Mouse (Mus musculus) hindbrain, embryonic 14.5 days (tissue): ENCODE data around the gene Ppard. TPM values are rescaled to one million over a fixed set of nuclear protein-coding genes. Genes with fewer than 3 reads are reported as not detected.

Source experiments
- ATAC-seq: fragments of 200-750 bp; cut with Nextera tagmentation; 2 replicates; pipeline ENCODE4 v1.8.0; 2017; ENCODE audit warnings: moderate number of reproducible peaks, mild to moderate bottlenecking, moderate TSS enrichment, moderate library complexity; ENCODE audit not compliant: low FRiP score
- DNase-seq: peaks from one replicate; pipeline ENCODE4 v3.0.0-alpha.2; 2015; ENCODE audit warnings: low spot score
- H3K27ac ChIP-seq: fragments of 300-500 bp; sonication (generic); 2 replicates; pipeline ENCODE4 v1.5.1; 2014; ENCODE audit warnings: mild to moderate bottlenecking, moderate library complexity
- H3K27me3 ChIP-seq: fragments of 300-500 bp; sonication (generic); 2 replicates; pipeline ENCODE4 v1.6.1; 2014; ENCODE audit warnings: mild to moderate bottlenecking, low read length, mixed read lengths; ENCODE audit not compliant: control insufficient read depth, insufficient read depth
- H3K36me3 ChIP-seq: fragments of 300-500 bp; sonication (generic); replicated peaks from 2 replicates; pipeline ENCODE4 v1.6.1; 2014; ENCODE audit not compliant: control insufficient read depth, insufficient read depth
- H3K4me1 ChIP-seq: fragments of 300-500 bp; sonication (generic); replicated peaks from 2 replicates; pipeline ENCODE4 v1.6.1; 2014; ENCODE audit warnings: antibody characterized with exemption, low read length, mixed read lengths; ENCODE audit not compliant: control insufficient read depth, insufficient read depth
- H3K4me2 ChIP-seq: fragments of 300-500 bp; sonication (generic); replicated peaks from 2 replicates; pipeline ENCODE4 v1.6.1; 2014; ENCODE audit warnings: mild to moderate bottlenecking, moderate library complexity
- H3K4me3 ChIP-seq: fragments of 300-500 bp; sonication (generic); replicated peaks from 2 replicates; pipeline ENCODE4 v1.5.1; 2014; ENCODE audit warnings: mild to moderate bottlenecking, low read length
- H3K9ac ChIP-seq: fragments of 300-500 bp; sonication (generic); 2 replicates; pipeline ENCODE4 v1.6.1; 2014
- H3K9me3 ChIP-seq: fragments of 300-500 bp; sonication (generic); 2 replicates; pipeline ENCODE4 v1.6.1; 2016; ENCODE audit warnings: low read length; ENCODE audit not compliant: control insufficient read depth
- WGBS: fragments of 180-500 bp; shearing (Covaris S2); extraction: QIAGEN DNeasy Blood & Tissue Kit; methylation state at CpG from one replicate; pipeline ENCODE4 v1.1.7; 2014; 5-methylcytosine and 5-hydroxymethylcytosine counted together
- polyA plus RNA-seq: library from polyadenylated mRNA; unstranded; fragments of >200 nt; fragmentation: Nextera tagmentation; extraction: Ambion mirVana; gene quantifications from 2 replicates; pipeline ENCODE4 v1.2.1, GENCODE M21; 2014

Ppard gene
- polyA plus RNA-seq, 1 experiment from 2014 or later, result 1.6 TPM

DNA sequence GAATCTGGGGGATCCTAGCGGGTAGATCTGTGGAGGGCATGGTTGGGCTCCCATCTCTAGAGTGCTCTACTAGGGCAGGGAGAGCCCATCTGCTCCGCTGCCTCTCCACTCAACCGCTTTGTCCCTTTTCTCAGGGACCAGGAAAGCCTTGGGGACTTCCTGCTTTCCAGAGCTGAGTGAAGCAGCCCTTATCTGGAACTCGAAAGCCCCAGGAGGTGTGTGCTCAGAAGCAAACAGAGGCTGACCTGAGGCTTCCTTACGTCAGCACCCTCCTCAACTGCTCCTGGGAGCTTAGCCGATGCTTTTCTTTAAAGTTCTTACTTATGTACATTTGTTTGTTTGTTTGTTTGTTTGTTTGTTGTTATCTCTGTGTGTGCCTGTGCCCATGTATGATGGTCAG, 40.3 kb downstream of the Ppard start:
- H3K9me3 ChIP-seq, result no peaks in the 10 kb centered on the region
- no peaks in the 10 kb centered on the region for H3K27me3 ChIP-seq
- H3K4me2 ChIP-seq, result no peak overlapping the region
- H3K4me1 ChIP-seq, result no peaks in the 10 kb centered on the region
- H3K9ac ChIP-seq, result no peak overlapping the region
- no peak overlapping the region for H3K27ac ChIP-seq
- DNase-seq (no peak), ATAC-seq (no peak)
- H3K36me3 ChIP-seq, result no peaks in the 10 kb centered on the region
- H3K4me3 ChIP-seq, result no peak overlapping the region
- 78% methylated on average over 6 of the region's 6 CpGs for WGBS

DNA sequence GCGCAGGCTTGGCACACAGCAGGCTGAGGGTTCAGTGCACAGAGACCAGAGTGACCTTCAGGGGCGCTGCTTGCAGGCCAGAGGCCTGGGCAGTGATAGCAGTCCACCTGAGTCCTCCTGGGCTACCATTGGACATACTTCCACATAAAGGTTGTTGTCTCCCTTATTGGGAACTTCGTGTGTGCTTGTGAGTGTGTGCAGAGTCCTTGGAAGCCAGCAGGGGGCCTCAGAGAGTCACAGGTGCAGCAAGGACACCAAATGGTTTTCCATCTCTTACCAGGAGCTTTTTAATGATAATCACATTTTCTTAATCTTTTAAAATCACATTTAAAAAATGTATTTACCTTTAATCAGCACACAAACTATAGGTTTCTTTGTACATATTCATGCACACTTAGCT, 42.2 kb downstream of the Ppard start:
- Histone ChIP-seq H3K4me1 (no peaks in the 10 kb centered on the region; the same call in 1 of the 2 replicates), H3K27ac (no peak overlapping the region), H3K9ac (no peak overlapping the region), H3K27me3 (no peaks in the 10 kb centered on the region), H3K4me2 (no peak overlapping the region), H3K4me3 (no peak overlapping the region), H3K36me3 (no peaks in the 10 kb centered on the region), H3K9me3 (no peaks in the 10 kb centered on the region)
- ATAC-seq (no peak), DNase-seq (no peak)
- WGBS, result 77% methylated on average over 3 of the region's 3 CpGs

DNA sequence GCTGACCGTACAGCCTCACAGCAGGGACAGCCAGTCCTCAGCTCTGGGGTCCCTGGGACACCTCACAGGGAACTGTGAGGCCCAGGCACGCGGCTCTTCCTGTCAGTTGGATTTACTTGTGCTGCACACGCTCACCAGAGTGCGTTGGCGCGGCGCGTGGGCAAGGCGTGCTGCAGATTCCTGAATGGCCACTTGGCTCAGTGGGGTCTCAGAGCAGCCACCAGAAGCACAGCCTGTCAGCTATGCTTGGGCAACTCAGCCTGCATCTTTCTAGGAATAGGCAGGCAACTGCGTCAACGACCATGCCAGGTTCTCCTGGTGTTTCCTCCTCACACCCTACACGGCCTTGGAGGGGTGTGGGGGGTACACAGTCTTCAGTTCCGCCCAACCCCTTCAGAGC, 44.7 kb downstream of the Ppard start:
- DNase-seq, result no peak

DNA sequence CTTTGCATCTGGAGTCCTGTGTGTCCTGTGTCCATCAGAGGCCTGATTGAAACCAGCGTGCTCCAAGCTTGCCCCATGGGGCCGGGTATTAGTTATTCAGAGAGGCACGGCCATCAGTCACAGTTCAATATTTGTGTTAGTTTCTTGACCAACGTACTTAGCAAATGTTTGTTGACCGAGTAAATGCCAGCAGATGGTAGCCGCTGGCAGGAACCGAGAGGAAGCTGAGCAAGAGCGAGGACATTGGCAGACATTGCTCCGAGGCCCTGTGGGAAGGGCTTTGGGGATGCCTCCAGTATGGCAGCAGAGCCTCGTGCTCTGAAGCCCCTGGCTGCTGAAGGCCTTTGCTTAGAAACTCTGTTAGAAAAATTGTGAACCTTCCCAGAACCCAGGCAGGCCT, 45.2 kb downstream of the Ppard start:
- no peaks in the 10 kb centered on the region; the same call in 1 of the 2 replicates for H3K4me1 ChIP-seq
- ATAC-seq (no peak), DNase-seq (no peak)
- no peak overlapping the region for H3K4me2 ChIP-seq
- no peaks in the 10 kb centered on the region for H3K36me3 ChIP-seq
- no peak overlapping the region for H3K27ac ChIP-seq
- WGBS, result 64% methylated on average over 10 of the region's 10 CpGs
- H3K9me3 ChIP-seq, result no peaks in the 10 kb centered on the region
- H3K4me3 ChIP-seq, result no peak overlapping the region
- H3K9ac ChIP-seq, result no peak overlapping the region
- H3K27me3 ChIP-seq, result no peaks in the 10 kb centered on the region

More for the DNA sequence above, 44.7 kb downstream of the Ppard start:
- Histone ChIP-seq H3K27ac (no peak overlapping the region), H3K4me1 (no peaks in the 10 kb centered on the region; the same call in 1 of the 2 replicates), H3K36me3 (no peaks in the 10 kb centered on the region), H3K4me2 (no peak overlapping the region), H3K4me3 (no peak overlapping the region), H3K9me3 (no peaks in the 10 kb centered on the region), H3K9ac (no peak overlapping the region), H3K27me3 (no peaks in the 10 kb centered on the region)
- ATAC-seq, result no peak
- WGBS, result 83% methylated on average over 14 of the region's 14 CpGs

DNA sequence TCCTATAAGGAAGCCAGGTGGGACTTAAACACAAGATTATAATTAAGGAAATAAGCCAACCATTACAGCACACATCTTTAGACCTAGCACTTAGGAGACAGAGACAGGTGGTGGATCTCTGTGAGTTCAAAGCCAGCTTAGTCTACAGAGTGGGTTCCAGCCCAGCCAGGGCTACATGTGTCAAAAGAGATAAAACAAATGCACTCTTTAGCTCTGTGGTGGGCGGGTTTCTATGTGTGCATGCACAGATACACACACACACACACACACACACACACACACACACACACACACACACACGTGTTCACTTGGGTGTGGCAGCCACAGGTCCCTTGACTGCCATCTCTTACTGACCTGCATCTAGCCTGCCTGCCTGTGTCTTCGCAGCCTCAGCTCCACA, 45.7 kb downstream of the Ppard start:
- no peaks in the 10 kb centered on the region for H3K27me3 ChIP-seq
- WGBS, result 92% methylated on average over 3 of the region's 3 CpGs
- no peak overlapping the region for H3K27ac ChIP-seq
- no peak for DNase-seq
- no peaks in the 10 kb centered on the region; the same call in 1 of the 2 replicates for H3K4me1 ChIP-seq
- no peaks in the 10 kb centered on the region for H3K36me3 ChIP-seq
- H3K4me2 ChIP-seq, result no peak overlapping the region
- H3K9ac ChIP-seq, result no peak overlapping the region
- ATAC-seq, result no peak
- no peak overlapping the region for H3K4me3 ChIP-seq
- H3K9me3 ChIP-seq, result no peaks in the 10 kb centered on the region

DNA sequence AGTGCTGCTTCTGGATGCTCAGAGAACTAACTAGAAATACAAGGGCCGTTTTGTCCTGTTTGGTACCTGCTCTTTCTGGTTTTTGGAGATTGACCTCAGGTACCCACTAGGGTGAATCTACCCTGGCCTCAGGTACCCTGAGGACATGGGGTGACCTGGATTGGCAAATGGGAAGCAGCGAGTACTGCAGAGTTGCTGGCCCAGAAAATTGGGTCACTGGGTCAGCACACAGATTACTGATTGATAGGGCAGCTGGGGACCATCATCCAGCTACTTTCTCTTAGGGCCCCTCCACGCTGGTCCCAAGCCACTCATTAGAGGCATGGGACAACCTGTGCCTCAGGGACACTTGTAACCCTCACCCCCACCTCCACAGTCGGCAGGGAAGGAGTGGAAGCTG, 46.7 kb downstream of the Ppard start:
- no peaks in the 10 kb centered on the region for H3K36me3 ChIP-seq

DNA sequence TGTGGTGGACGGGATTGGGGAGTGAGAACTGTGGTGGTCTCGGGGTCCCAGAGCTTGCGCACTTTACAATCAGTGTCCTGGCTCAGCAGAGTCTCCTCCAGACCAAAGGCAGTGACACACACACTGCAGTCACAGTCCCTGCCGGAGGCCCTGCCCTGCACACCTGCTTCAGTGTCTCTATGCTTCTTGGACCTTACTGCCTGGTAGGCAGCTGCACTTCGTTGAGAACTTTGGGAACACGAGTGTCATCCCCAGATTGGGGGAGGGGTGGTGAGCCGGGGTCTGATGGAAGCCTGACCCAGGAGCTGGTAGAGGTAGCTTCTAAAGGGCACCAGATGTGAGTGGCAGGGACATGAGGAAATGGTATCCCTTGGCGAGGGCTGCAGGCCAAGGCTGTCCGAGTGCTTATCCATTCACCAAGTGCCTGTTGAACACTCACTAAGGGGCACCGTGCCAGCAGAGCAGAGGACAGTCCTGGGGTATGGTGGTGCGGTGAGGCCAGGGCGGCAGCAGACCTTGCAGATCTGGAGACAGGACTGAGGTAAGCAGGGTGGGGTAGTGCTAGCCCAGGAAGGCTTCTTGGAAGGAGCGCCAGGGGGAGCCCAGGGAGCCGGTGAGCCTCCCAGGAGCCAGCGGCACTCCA, 47.4 kb downstream of the Ppard start:
- Histone ChIP-seq H3K27me3 (no peaks in the 10 kb centered on the region), H3K4me3 (no peak overlapping the region), H3K27ac (no peak overlapping the region), H3K9me3 (no peaks in the 10 kb centered on the region), H3K4me2 (no peak overlapping the region), H3K9ac (no peak overlapping the region), H3K4me1 (no peaks in the 10 kb centered on the region; the same call in 1 of the 2 replicates), H3K36me3 (no peaks in the 10 kb centered on the region)
- no peak for ATAC-seq
- no peak for DNase-seq
- 74% methylated on average over 15 of the region's 15 CpGs for WGBS

More for the DNA sequence above, 46.7 kb downstream of the Ppard start:
- ATAC-seq, result no peak
- Histone ChIP-seq H3K27me3 (no peaks in the 10 kb centered on the region), H3K9me3 (no peaks in the 10 kb centered on the region), H3K4me3 (no peak overlapping the region), H3K27ac (no peak overlapping the region), H3K4me1 (no peaks in the 10 kb centered on the region; the same call in 1 of the 2 replicates), H3K9ac (no peak overlapping the region), H3K4me2 (no peak overlapping the region)
- 48% methylated on average over 4 of the region's 4 CpGs for WGBS
- no peak for DNase-seq

DNA sequence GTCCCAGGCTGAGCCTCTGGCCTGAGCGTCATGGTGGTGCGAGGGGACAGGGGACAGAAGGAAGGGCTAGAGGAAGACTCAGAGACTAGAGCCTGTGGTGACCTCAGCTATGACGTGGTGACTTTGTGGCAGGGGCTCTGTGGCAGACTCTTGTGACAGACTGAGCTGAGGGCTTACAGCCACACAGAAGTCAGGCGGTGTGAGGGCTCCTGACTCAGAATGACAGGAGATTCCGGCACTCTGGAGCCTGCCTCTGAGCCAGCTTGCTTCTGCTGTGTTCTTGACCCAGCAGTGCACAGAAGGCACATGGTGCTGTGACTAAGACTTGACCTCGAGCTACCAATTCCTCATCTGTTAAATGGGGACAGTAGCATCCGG, 47.9 kb downstream of the Ppard start:
- DNase-seq (no peak), ATAC-seq (no peak)
- Histone ChIP-seq H3K4me3 (no peak overlapping the region), H3K4me2 (no peak overlapping the region), H3K27ac (no peak overlapping the region), H3K4me1 (no peaks in the 10 kb centered on the region; the same call in 1 of the 2 replicates), H3K9me3 (no peaks in the 10 kb centered on the region), H3K27me3 (no peaks in the 10 kb centered on the region), H3K9ac (no peak overlapping the region), H3K36me3 (no peaks in the 10 kb centered on the region)
- WGBS, result 75% methylated on average over 7 of the region's 7 CpGs

DNA sequence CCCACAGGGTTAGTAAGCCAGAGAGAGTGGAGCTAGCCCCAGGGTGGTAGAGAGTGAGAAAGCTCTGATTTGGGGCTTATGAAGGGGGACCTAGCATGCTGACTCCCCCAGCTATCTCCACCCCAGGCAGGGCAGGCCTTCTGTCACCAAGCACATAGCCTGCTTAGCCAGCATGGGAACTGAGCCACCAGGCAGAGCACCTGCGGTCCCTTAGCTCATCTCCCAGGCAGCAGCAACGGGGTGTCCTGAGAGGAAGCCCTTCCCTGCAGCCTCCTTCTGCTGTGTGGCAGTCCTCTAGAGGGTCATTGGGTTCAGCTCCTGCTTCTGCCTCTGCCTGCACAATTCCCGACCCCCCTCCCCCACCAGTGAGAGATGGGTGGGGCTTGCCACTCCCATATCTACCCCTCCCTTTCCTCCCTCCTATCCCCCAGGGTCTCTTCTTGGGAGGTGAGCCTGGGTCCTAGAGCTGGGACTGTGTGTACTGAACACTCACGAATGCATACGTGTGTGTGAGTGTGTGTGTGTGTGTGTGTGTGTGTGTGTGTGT, 48.4 kb downstream of the Ppard start:
- Histone ChIP-seq H3K36me3 (no peaks in the 10 kb centered on the region), H3K4me3 (no peak overlapping the region), H3K4me1 (peaks cover 5% of the 10 kb centered on the region; the same call in 1 of the 2 replicates), H3K9me3 (no peaks in the 10 kb centered on the region), H3K27ac (no peak overlapping the region), H3K9ac (no peak overlapping the region), H3K27me3 (no peaks in the 10 kb centered on the region), H3K4me2 (no peak overlapping the region)
- no peak for ATAC-seq
- DNase-seq, result no peak
- 34% methylated on average over 5 of the region's 5 CpGs for WGBS
